Mouse (Mus musculus) midbrain, embryonic 16.5 days (tissue): Measurements from ENCODE around the gene Uvrag. TPM values are rescaled to one million over a fixed set of nuclear protein-coding genes. Genes with fewer than 3 reads are reported as not detected.

Experiments
- ATAC-seq: fragments of 200-750 bp; cut with Nextera tagmentation; 2 replicates; pipeline ENCODE4 v1.8.0; 2017; ENCODE audit warnings: moderate TSS enrichment
- H3K27ac ChIP-seq: fragments of 300-500 bp; sonication (generic); 2 replicates; pipeline ENCODE4 v1.5.1; 2014; ENCODE audit warnings: mild to moderate bottlenecking, low read length, mixed read lengths
- H3K27me3 ChIP-seq: fragments of 300-500 bp; sonication (generic); 2 replicates; pipeline ENCODE4 v1.6.1; 2014; ENCODE audit warnings: low read depth, low read length, mixed read lengths; ENCODE audit not compliant: control insufficient read depth, insufficient read depth
- H3K36me3 ChIP-seq: fragments of 300-500 bp; sonication (generic); 2 replicates; pipeline ENCODE4 v1.6.1; 2014; ENCODE audit warnings: mild to moderate bottlenecking, low read length, moderate library complexity, mixed read lengths; ENCODE audit not compliant: control insufficient read depth, insufficient read depth
- H3K4me1 ChIP-seq: fragments of 300-500 bp; sonication (generic); 2 replicates; pipeline ENCODE4 v1.6.1; 2014; ENCODE audit warnings: mild to moderate bottlenecking, low read length, mixed read lengths; ENCODE audit not compliant: control insufficient read depth, insufficient read depth
- H3K4me2 ChIP-seq: fragments of 300-500 bp; sonication (generic); 2 replicates; pipeline ENCODE4 v1.6.1; 2014; ENCODE audit warnings: mild to moderate bottlenecking, low read length, mixed read lengths
- H3K4me3 ChIP-seq: fragments of 300-500 bp; sonication (generic); 2 replicates; pipeline ENCODE4 v1.5.1; 2014; ENCODE audit warnings: low read depth, mild to moderate bottlenecking, low read length, moderate library complexity, mixed read lengths
- H3K9ac ChIP-seq: fragments of 300-500 bp; sonication (generic); 2 replicates; pipeline ENCODE4 v1.6.1; 2014; ENCODE audit warnings: low read depth, low read length, mixed read lengths
- H3K9me3 ChIP-seq: fragments of 300-500 bp; sonication (generic); replicated peaks from 2 replicates; pipeline ENCODE4 v1.6.1; 2014; ENCODE audit warnings: mild to moderate bottlenecking, low read length, mixed read lengths; ENCODE audit not compliant: control insufficient read depth, poor library complexity, severe bottlenecking
- WGBS: fragments of 180-500 bp; shearing (Covaris S2); extraction: QIAGEN DNeasy Blood & Tissue Kit; methylation state at CpG from one replicate; pipeline ENCODE4 v1.1.7; 2014; 5-methylcytosine and 5-hydroxymethylcytosine counted together
- polyA plus RNA-seq: library from polyadenylated mRNA; unstranded; fragments of >200 nt; fragmentation: Nextera tagmentation; extraction: Ambion mirVana; gene quantifications from 2 replicates; pipeline ENCODE4 v1.2.1, GENCODE M21; 2015

Gene Uvrag
- polyA plus RNA-seq, 1 experiment from 2014 or later, result 16.0 TPM

GRCm38 (mm10) chr7:99180162-99180561 lies 39.2 kb upstream of the Uvrag start:
- H3K4me1 ChIP-seq, result peaks cover 10% of the 10 kb centered on the region
- H3K9ac ChIP-seq, result no peak overlapping the region
- no peak overlapping the region for H3K4me3 ChIP-seq
- no peaks in the 10 kb centered on the region for H3K27me3 ChIP-seq
- H3K27ac ChIP-seq, result no peak overlapping the region
- no peaks in the 10 kb centered on the region for H3K36me3 ChIP-seq
- H3K4me2 ChIP-seq, result no peak overlapping the region
- no peaks in the 10 kb centered on the region for H3K9me3 ChIP-seq
- ATAC-seq, result no peak
- WGBS, result 100% methylated on average over 1 of the region's 1 CpGs

GRCm38 (mm10) chr7:99179271-99179670 lies 38.3 kb upstream of the Uvrag start:
- Histone ChIP-seq H3K9ac (no peak overlapping the region), H3K36me3 (no peaks in the 10 kb centered on the region), H3K9me3 (no peaks in the 10 kb centered on the region), H3K4me1 (peaks cover 10% of the 10 kb centered on the region), H3K4me3 (no peak overlapping the region), H3K27ac (no peak overlapping the region), H3K4me2 (no peak overlapping the region), H3K27me3 (no peaks in the 10 kb centered on the region)
- no peak for ATAC-seq
- WGBS, result 85% methylated on average over 9 of the region's 9 CpGs

- Histone ChIP-seq H3K27ac (no peak overlapping the region), H3K9ac (no peak overlapping the region), H3K4me3 (no peak overlapping the region), H3K4me1 (peaks cover 5% of the 10 kb centered on the region; the same call in 1 of the 2 replicates), H3K36me3 (no peaks in the 10 kb centered on the region), H3K27me3 (no peaks in the 10 kb centered on the region), H3K9me3 (no peaks in the 10 kb centered on the region), H3K4me2 (no peak overlapping the region)
- ATAC-seq, result no peak
- 57% methylated on average over 5 of the region's 5 CpGs for WGBS
Observed at GRCm38 (mm10) chr7:99177386-99177785, 36.4 kb upstream of the Uvrag start.

GRCm38 (mm10) chr7:99175666-99176065 lies 34.7 kb upstream of the Uvrag start:
- H3K36me3 ChIP-seq, result no peaks in the 10 kb centered on the region
- 94% methylated on average over 9 of the region's 9 CpGs for WGBS
- no peaks in the 10 kb centered on the region for H3K27me3 ChIP-seq
- no peak for ATAC-seq
- no peak overlapping the region for H3K4me3 ChIP-seq
- H3K9ac ChIP-seq, result no peak overlapping the region
- H3K4me1 ChIP-seq, result no peaks in the 10 kb centered on the region
- H3K4me2 ChIP-seq, result no peak overlapping the region
- no peak overlapping the region for H3K27ac ChIP-seq
- no peaks in the 10 kb centered on the region for H3K9me3 ChIP-seq

- H3K36me3 ChIP-seq, result no peaks in the 10 kb centered on the region
- ATAC-seq, result no peak
- no peaks in the 10 kb centered on the region for H3K4me1 ChIP-seq
- no peak overlapping the region for H3K27ac ChIP-seq
- WGBS, result 87% methylated on average over 11 of the region's 11 CpGs
- no peaks in the 10 kb centered on the region for H3K27me3 ChIP-seq
- H3K9me3 ChIP-seq, result no peaks in the 10 kb centered on the region
- H3K4me2 ChIP-seq, result no peak overlapping the region
- H3K9ac ChIP-seq, result no peak overlapping the region
- no peak overlapping the region for H3K4me3 ChIP-seq
Observed at GRCm38 (mm10) chr7:99175118-99175517, 34.2 kb upstream of the Uvrag start.

- Histone ChIP-seq H3K9me3 (no peaks in the 10 kb centered on the region), H3K27me3 (no peaks in the 10 kb centered on the region), H3K4me2 (no peak overlapping the region), H3K27ac (no peak overlapping the region), H3K4me1 (no peaks in the 10 kb centered on the region), H3K4me3 (no peak overlapping the region), H3K36me3 (no peaks in the 10 kb centered on the region), H3K9ac (no peak overlapping the region)
- no peak for ATAC-seq
- 81% methylated on average over 4 of the region's 4 CpGs for WGBS
Observed at GRCm38 (mm10) chr7:99174006-99174405, 33.1 kb upstream of the Uvrag start.

GRCm38 (mm10) chr7:99172898-99173297 lies 32.0 kb upstream of the Uvrag start:
- H3K9me3 ChIP-seq, result no peaks in the 10 kb centered on the region
- H3K4me2 ChIP-seq, result no peak overlapping the region
- H3K4me1 ChIP-seq, result no peaks in the 10 kb centered on the region
- H3K27me3 ChIP-seq, result no peaks in the 10 kb centered on the region
- H3K9ac ChIP-seq, result no peak overlapping the region
- no peak overlapping the region for H3K4me3 ChIP-seq
- no peak for ATAC-seq
- WGBS, result 76% methylated on average over 6 of the region's 6 CpGs
- H3K27ac ChIP-seq, result no peak overlapping the region
- H3K36me3 ChIP-seq, result no peaks in the 10 kb centered on the region

GRCm38 (mm10) chr7:99171730-99172463 lies 31.0 kb upstream of the Uvrag start:
- Histone ChIP-seq H3K4me2 (no peak overlapping the region), H3K36me3 (no peaks in the 10 kb centered on the region), H3K4me3 (no peak overlapping the region), H3K27ac (no peak overlapping the region), H3K4me1 (no peaks in the 10 kb centered on the region), H3K27me3 (no peaks in the 10 kb centered on the region), H3K9ac (no peak overlapping the region), H3K9me3 (no peaks in the 10 kb centered on the region)
- no peak for ATAC-seq
- 76% methylated on average over 10 of the region's 10 CpGs for WGBS

GRCm38 (mm10) chr7:99170519-99170918 lies 29.6 kb upstream of the Uvrag start:
- WGBS, result 94% methylated on average over 6 of the region's 6 CpGs

More at GRCm38 (mm10) chr7:99170519-99170918, 29.6 kb upstream of the Uvrag start:
- no peak overlapping the region for H3K9ac ChIP-seq
- ATAC-seq, result no peak
- no peak overlapping the region for H3K4me3 ChIP-seq
- H3K27me3 ChIP-seq, result no peaks in the 10 kb centered on the region
- H3K4me1 ChIP-seq, result no peaks in the 10 kb centered on the region
- no peaks in the 10 kb centered on the region for H3K9me3 ChIP-seq
- no peaks in the 10 kb centered on the region for H3K36me3 ChIP-seq
- no peak overlapping the region for H3K4me2 ChIP-seq
- H3K27ac ChIP-seq, result no peak overlapping the region
